Comparison of ENCODE assay signal across 10 mouse cellular contexts in the genomic region with DNA sequence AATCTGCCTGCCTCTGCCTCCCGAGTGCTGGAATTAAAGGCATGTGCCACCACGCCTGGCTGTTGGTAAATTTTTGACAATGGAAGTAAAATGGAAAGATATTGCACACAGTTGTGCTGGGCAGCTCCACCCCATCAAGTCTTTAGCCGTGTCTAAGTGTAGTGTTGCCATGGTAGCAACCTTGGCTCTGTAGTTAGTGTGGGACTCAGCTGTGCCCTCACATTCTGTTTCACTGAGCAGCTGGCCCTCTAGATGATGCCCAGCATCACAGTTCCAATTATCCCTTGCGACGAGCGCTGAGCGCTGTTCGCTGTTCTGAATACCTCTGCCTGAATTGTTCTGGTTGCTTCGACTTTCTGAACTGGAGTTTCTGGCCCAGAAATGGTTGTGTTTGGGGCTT. TPM values are rescaled to one million over a fixed set of nuclear protein-coding genes. Genes with fewer than 3 reads are reported as not detected.
A peak's percentile ranks its signal among the peaks of the same experiment; 100 is the strongest.
DNase-seq lines count a peak whose midpoint lies in the region; ATAC-seq lines count a peak whose summit lies in the region.
"Had no signal": no experiment of that assay in that cellular context is flagged by ENCODE, and none has a peak within 500 bp of the region (broad histone marks: within the 10 kb centered on the region; RNA-seq: fewer than 3 reads in every experiment).

No protein-coding gene starts in this region.

- peaks cover 78% of the 10 kb centered on the region for H3K79me2 ChIP-seq in macrophage (ENCODE audit: inconsistent target)

- no peak overlapping the region for H3K4me2 ChIP-seq in liver, embryonic 11.5 days
- H3K4me2 ChIP-seq: lung, embryonic 14.5 days had no signal

- peak; percentile 47 for ATAC-seq in frontal cortex, adult (ENCODE audit: low TSS enrichment)
- no peak for ATAC-seq in liver, embryonic 11.5 days (replicated peaks; ENCODE audit: low FRiP score)

- no peaks in the 10 kb centered on the region for H3K9me3 ChIP-seq in liver, embryonic 11.5 days (ENCODE audit: control insufficient read depth, low read length)

- H3K27me3 ChIP-seq in liver, embryonic 11.5 days (replicated peaks; ENCODE audit: control insufficient read depth, insufficient read depth, low read length) = no peaks in the 10 kb centered on the region
- H3K27me3 ChIP-seq: CH12.LX had no signal

- no peaks in the 10 kb centered on the region for H3K36me3 ChIP-seq in macrophage (ENCODE audit: inconsistent target)
- no peaks in the 10 kb centered on the region for H3K36me3 ChIP-seq in liver, embryonic 11.5 days (ENCODE audit: control insufficient read depth, insufficient read depth, low read length)

- WGBS in macrophage (ENCODE audit: missing documents) = 75% methylated on average over 7 of the region's 9 CpGs
- 90% methylated on average over 9 of the region's 9 CpGs for WGBS in liver, embryonic 11.5 days

- DNase-seq in frontal cortex, postnatal 25 days (ENCODE audit: low spot score in 2 of 2) = no peak
- DNase-seq in right cerebral cortex, adult 18-20 months = peak; percentile 63
- no peak for DNase-seq in right cerebral cortex, postnatal 14 days
- DNase-seq in telencephalon, adult 2 months (ENCODE audit: low read depth, low spot score) = peak; percentile 58
- no peak for DNase-seq in liver, embryonic 11.5 days (ENCODE audit: low spot score)
- DNase-seq in lung, postnatal 25 days (ENCODE audit: low spot score) = no peak
- DNase-seq: lung, embryonic 14.5 days had no signal

- H3K27ac ChIP-seq in macrophage = peak overlapping the region; percentile 80
- H3K27ac ChIP-seq in liver, embryonic 11.5 days (ENCODE audit: low read depth, low read length) = no peak overlapping the region

- H3K4me3 ChIP-seq in macrophage (ENCODE audit: inconsistent target) = no peak overlapping the region
- no peak overlapping the region for H3K4me3 ChIP-seq in liver, embryonic 11.5 days (ENCODE audit: low read depth, low read length)

- H3K4me1 ChIP-seq in liver, embryonic 11.5 days (replicated peaks; ENCODE audit: control insufficient read depth, insufficient read depth, low read length) = peaks cover 35% of the 10 kb centered on the region

- no peak overlapping the region for H3K9ac ChIP-seq in liver, embryonic 11.5 days (ENCODE audit: low read depth, low read length)
- H3K9ac ChIP-seq: lung, embryonic 14.5 days had no signal

RNA-seq across cellular contexts. Expression of gene Ccdc12, which starts 25.5 kb away (rescaled TPM):
- total RNA-seq in macrophage (2018; cell fraction: chromatin; rRNA removed) = 100 to 1,000 TPM in 17 of 26 experiments, 10 to 100 TPM in 9; 46.5 to 229 (median 117) TPM
- 100 to 1,000 TPM; 104 to 201 (median 145) TPM for total RNA-seq in macrophage (2018; cell fraction: cytosol; rRNA removed)
- total RNA-seq in macrophage (2018; cell fraction: nucleus; rRNA removed) = 100 to 1,000 TPM in 17 of 26 experiments, 10 to 100 TPM in 9; 43.2 to 258 (median 124) TPM
- 80.9 to 152 TPM (median 147 TPM) in 3 replicates for polyA plus RNA-seq in macrophage (2018)
- polyA plus RNA-seq in liver, embryonic 11.5 days (2014; fragmentation: Nextera tagmentation; extraction: Ambion mirVana) = 161 TPM in 2 replicates

RNA-seq across cellular contexts. Expression of gene Nbeal2, which starts 27.9 kb away (rescaled TPM):
- total RNA-seq in macrophage (2018; cell fraction: chromatin; rRNA removed) = 100 to 1,000 TPM in 12 of 26 experiments, 10 to 100 TPM in 13, 1 to 10 TPM in 1; 6.2 to 170 (median 78.6) TPM
- 10 to 100 TPM in 22 of 26 experiments, 1 to 10 TPM in 4; 7.3 to 21.7 (median 15.4) TPM for total RNA-seq in macrophage (2018; cell fraction: cytosol; rRNA removed)
- total RNA-seq in macrophage (2018; cell fraction: nucleus; rRNA removed) = 10 to 100 TPM in 23 of 26 experiments, 1 to 10 TPM in 3; 6.0 to 71.7 (median 37.9) TPM
- 8.6 to 16.6 TPM (median 14.0 TPM) in 3 replicates for polyA plus RNA-seq in macrophage (2018)
- 8.0 TPM in 2 replicates for polyA plus RNA-seq in liver, embryonic 11.5 days (2014; fragmentation: Nextera tagmentation; extraction: Ambion mirVana)

RNA-seq across cellular contexts. Expression of gene Nradd, which starts 57.6 kb away (rescaled TPM):
- total RNA-seq in macrophage (2018; cell fraction: chromatin; rRNA removed) = 1 to 10 TPM in 20 of 26 experiments, not detected in 6; 1.3 to 8.1 (median 3.5) TPM
- total RNA-seq in macrophage (2018; cell fraction: cytosol; rRNA removed) = 1 to 10 TPM in 25 of 26 experiments, under 1 TPM in 1; 0.95 to 2.8 (median 1.6) TPM
- total RNA-seq in macrophage (2018; cell fraction: nucleus; rRNA removed) = 1 to 10 TPM in 23 of 26 experiments, under 1 TPM in 2, not detected in 1; 0.67 to 7.7 (median 1.9) TPM
- 0.95 to 4.3 TPM (median 2.3 TPM) in 3 replicates for polyA plus RNA-seq in macrophage (2018)
- polyA plus RNA-seq in liver, embryonic 11.5 days (2014; fragmentation: Nextera tagmentation; extraction: Ambion mirVana) = 8.2 and 9.9 TPM in 2 replicates

RNA-seq across cellular contexts. Expression of gene Myl3, which starts 59.8 kb away (rescaled TPM):
- not detected for total RNA-seq in macrophage (2018; cell fraction: chromatin; rRNA removed)
- not detected for total RNA-seq in macrophage (2018; cell fraction: cytosol; rRNA removed)
- not detected for total RNA-seq in macrophage (2018; cell fraction: nucleus; rRNA removed)
- not detected in 3 replicates for polyA plus RNA-seq in macrophage (2018)
- 2.1 and 6.8 TPM in 2 replicates for polyA plus RNA-seq in liver, embryonic 11.5 days (2014; fragmentation: Nextera tagmentation; extraction: Ambion mirVana)
- total RNA-seq: CH12.LX had no signal

Comparison
In these comparisons a context has a peak if more than half of its experiments do, and no peak if none do; other contexts are left out.
1. DNase-seq: peak in right cerebral cortex, adult 18-20 months (single experiment) and telencephalon, adult 2 months (single experiment); none in frontal cortex, postnatal 25 days (0 of 2), right cerebral cortex, postnatal 14 days (single experiment), liver, embryonic 11.5 days (single experiment) and lung, postnatal 25 days (single experiment).